Mouse (Mus musculus) urinary bladder, postnatal 0 days (tissue): ENCODE measurements around the gene Fam117a. TPM values are rescaled to one million over a fixed set of nuclear protein-coding genes. Genes with fewer than 3 reads are reported as not detected.

Experiments used
- polyA plus RNA-seq: library from polyadenylated mRNA; unstranded; fragments of >200 nt; fragmentation: Nextera tagmentation; extraction: Ambion mirVana; gene quantifications from 2 replicates; pipeline ENCODE4 v1.2.1, GENCODE M21; 2015

Fam117a gene
- 4.7 TPM in 2 replicates for polyA plus RNA-seq

DNA sequence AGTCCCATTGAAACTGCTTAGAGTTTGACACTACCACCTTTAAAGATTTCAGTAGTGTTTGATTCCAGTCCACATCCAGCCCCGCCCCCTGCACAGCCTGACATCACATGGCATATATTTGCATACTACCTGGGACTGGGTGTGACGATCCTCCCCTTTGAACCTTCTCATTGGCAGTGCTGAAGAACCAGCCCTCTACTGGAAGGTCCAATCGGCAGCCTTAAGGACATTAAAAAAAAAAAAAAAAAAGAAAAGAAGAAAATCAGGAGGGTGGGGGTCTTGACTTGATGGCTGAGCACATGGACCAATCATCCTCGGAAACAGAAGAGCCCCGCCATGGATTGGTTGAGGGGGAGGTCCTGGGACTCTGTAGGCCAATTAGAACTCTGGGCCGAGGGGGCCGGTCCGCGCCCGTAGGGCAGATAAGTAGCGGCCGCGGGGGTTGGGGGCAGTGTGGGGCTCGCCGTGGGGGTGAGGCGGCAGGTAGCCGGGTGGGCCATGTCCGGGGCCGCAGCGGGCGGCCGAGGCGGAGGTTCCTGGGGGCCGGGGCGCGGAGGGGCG, at the start of gene Fam117a:
Gene Fam117a (plus strand): TSS at position 451 of the 561 bp plus-strand sequence.

DNA sequence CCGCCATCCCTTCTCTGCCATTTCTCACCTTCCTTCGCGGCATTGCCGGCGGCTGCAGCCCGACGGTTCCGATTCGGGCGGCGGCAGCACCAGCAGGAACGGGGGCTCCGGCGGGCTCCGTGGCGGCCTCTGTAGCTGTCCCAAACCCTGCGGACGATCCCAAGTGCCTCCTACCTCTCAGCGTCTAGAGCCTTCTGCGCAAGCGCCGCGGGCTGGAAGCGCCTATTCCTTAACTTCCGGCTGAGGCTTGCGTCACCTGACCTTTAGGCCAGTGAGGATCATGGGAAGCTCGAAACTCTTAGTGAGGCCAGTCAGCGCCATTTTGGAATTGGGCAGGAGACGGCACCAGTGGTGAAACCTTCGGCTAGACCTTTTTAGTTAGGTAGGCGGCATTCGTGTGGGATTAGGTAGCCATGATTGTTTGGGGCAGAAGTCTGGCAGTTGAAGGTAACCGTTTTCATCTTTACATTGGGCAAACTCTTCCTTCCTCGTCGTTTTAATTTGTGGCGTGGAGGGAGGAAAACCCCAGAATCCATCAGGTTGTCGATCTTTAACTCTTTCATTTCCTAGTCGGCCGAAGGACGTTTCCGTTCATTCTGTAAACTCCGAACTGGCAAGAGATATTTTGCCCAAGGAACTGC, 26.7 kb upstream of the Fam117a start, which contains the start of gene Kat7:
Gene Kat7 (minus strand): TSS at position 240 of the 641 bp plus-strand sequence.

DNA sequence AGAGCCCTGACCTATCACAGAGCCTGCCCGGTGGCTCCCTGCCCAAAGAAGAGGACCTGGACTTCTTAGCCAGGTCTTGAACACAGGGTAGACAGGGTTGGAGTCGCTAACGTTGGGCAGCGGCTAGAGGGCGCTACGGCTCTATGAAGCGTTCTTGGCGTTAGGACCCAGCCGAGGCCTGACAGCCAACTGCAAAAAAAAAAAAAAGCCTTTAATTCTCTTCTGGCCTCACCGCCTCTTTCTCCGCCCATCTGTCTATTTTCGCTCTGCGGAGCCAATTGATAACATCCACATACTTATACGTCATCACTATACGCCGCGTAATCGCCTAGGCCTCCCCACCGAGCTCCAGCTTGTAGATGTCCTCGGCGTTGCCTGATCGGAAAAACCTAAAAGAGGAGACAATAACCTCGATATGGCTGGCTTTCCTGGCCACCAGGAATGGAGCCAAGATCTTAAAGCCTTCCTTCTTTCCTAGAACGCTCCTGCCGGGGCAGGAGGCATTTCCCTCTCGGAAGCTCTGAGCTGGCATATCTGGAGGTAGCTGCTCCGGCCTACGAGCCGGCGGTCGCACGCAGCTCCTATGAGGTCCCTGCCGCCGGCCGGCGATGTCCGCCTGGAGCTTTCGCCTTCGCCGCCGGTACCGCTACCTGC, 47.6 kb downstream of the Fam117a start, which contains the start of gene Slc35b1:
Gene Slc35b1 (plus strand): TSS at position 374 of the 654 bp plus-strand sequence.

DNA sequence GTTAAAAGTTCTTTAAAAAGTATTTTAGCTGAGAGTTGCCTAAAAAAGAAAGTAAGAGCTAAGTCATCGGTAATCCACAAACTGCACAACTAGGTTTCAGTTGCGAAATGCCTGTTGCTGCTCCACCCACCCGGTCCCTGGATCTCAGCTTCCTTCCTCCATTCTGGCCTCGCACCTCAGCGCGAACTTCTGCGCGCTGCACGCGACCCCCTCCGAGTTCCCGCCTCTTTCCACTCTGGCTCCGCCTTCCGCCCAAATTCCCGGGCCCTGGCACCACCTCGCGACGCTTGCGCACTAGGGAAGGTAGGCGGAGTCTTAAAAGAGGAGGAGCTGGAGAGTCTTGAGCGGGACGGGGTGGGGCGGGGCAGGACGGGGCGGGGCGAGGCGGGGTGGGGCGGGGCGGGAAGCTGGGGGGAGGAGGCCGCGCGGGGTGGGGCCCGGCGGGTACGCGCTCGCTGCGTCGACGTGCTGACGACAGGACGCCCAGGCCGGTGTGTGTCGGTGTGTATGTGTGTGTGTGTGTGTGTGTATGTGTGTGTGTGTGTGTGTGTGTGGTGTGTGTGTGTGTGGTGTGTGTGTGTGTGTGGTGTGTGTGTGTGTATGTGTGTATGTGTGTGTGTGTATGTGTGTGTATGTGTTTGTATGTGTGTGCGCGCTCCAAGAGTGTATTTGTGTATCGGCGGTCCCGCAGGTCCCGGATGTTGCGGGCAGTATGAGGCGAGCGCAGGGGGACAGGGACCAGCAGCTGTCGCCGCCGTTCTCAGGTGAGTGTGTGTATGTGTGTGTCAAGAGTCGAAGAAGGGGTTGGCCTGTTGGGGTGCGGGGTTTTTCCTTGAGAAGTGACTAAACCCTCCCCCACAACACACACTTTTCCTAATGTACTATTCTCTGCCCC, 77.1 kb downstream of the Fam117a start, which contains the start of gene Spop:
Gene Spop (plus strand): TSS at position 440 of the 895 bp plus-strand sequence.

Other genes with a start within 250 kb of the Fam117a start
- 0.30 and 0.34 TPM in 2 replicates for gene Dlx3, start 216.9 kb upstream of the Fam117a start, polyA plus RNA-seq
- gene Dlx4, start 190.8 kb upstream of the Fam117a start, polyA plus RNA-seq: 0.11 and 0.16 TPM in 2 replicates
- gene Tac4, start 75.5 kb upstream of the Fam117a start, polyA plus RNA-seq: not detected in 2 replicates
- gene Kat7, start 26.8 kb upstream of the Fam117a start, polyA plus RNA-seq: 26.7 and 29.7 TPM in 2 replicates
- 71.6 and 72.2 TPM in 2 replicates for gene Slc35b1, start 47.7 kb downstream of the Fam117a start, polyA plus RNA-seq
- gene Spop, start 77.1 kb downstream of the Fam117a start, polyA plus RNA-seq: 159 and 174 TPM in 2 replicates
- 0.39 and 0.48 TPM in 2 replicates for gene Nxph3, start 177.6 kb downstream of the Fam117a start, polyA plus RNA-seq